Mouse (Mus musculus): ENCODE data around the gene Rps18.
"Not testable (repeated sequence)": the region's sequence is repeated elsewhere in the genome, so short reads cannot be mapped to it uniquely, and the experiment has no call there.

DNA sequence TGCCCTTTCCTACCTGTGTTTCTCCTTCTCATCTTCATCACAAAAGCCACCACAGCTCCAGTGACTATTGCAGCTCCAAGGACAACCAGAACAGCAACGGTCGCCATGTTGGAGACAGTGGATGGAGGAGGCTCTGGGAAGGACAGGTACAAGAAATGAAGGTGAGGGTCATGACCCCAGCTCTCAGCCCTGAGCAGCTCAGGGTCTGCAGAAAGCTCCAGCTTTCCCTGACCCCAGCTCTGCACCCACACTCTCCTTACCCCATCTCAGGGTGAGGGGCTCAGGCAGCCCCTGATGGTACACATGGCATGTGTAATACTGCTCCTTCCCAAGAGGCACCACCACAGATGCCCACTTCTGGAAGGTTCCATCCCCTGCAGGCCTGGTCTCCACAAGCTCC lies 41.2 kb upstream of the Rps18 start:
- TF ChIP-seq POLR2A (IDR thresholded peaks at IDR 0.05; ENCODE audit: borderline replicate concordance, extremely low read depth, insufficient read depth, insufficient read length, poor library complexity, severe bottlenecking); CTCF (IDR thresholded peaks at IDR 0.05; ENCODE audit: borderline replicate concordance, extremely low read depth, insufficient read depth, insufficient read length): not testable (repeated sequence)

Measured in brain, embryonic 14.5 days (tissue).